Mouse (Mus musculus): Measurements from ENCODE around the gene H2-T24. TPM values are rescaled to one million over a fixed set of nuclear protein-coding genes. Genes with fewer than 3 reads are reported as not detected.

The H2-T24 gene
- total RNA-seq, 1 experiment from 2014 or later = 63.8 TPM

Other genes starting within 250 kb of the H2-T24 start
- 17.2 to 77.7 TPM (median 52.8 TPM) in 3 replicates for gene Ier3, start 198.9 kb downstream of the H2-T24 start, total RNA-seq (2017)
- gene Flot1, start 197.3 kb downstream of the H2-T24 start, total RNA-seq (2017) = 70.0 to 84.2 TPM (median 77.9 TPM) in 3 replicates
- gene Tubb5, start 182.3 kb downstream of the H2-T24 start, total RNA-seq (2017) = 138 to 179 TPM (median 139 TPM) in 3 replicates
- 10.9 to 26.0 TPM (median 11.1 TPM) in 3 replicates for gene Mdc1, start 179.0 kb downstream of the H2-T24 start, total RNA-seq (2017)
- 18.1 to 25.9 TPM (median 25.6 TPM) in 3 replicates for gene Nrm, start 159.2 kb downstream of the H2-T24 start, total RNA-seq (2017)
- gene Ppp1r18, start 155.0 kb downstream of the H2-T24 start, total RNA-seq (2017) = 65.6 to 113 TPM (median 72.3 TPM) in 3 replicates
- 67.7 to 106 TPM (median 105 TPM) in 3 replicates for gene Dhx16, start 140.7 kb downstream of the H2-T24 start, total RNA-seq (2017)
- gene 2310061I04Rik, start 123.1 kb downstream of the H2-T24 start, total RNA-seq (2017) = 1.8 to 10.4 TPM (median 5.7 TPM) in 3 replicates
- 13.9 to 18.7 TPM (median 14.2 TPM) in 3 replicates for gene Atat1, start 110.5 kb downstream of the H2-T24 start, total RNA-seq (2017)
- gene Mrps18b, start 104.2 kb downstream of the H2-T24 start, total RNA-seq (2017) = 26.6 to 31.6 TPM (median 29.0 TPM) in 3 replicates
- 103 to 230 TPM (median 106 TPM) in 3 replicates for gene Ppp1r10, start 104.1 kb downstream of the H2-T24 start, total RNA-seq (2017)
- gene Abcf1, start 50.8 kb downstream of the H2-T24 start, total RNA-seq (2017) = 177 to 254 TPM (median 221 TPM) in 3 replicates
- gene Gnl1, start 40.7 kb downstream of the H2-T24 start, total RNA-seq (2017) = 23.0 to 44.8 TPM (median 31.8 TPM) in 3 replicates
- gene Prr3, start 40.3 kb downstream of the H2-T24 start, total RNA-seq (2017) = 14.8 to 25.6 TPM (median 22.1 TPM) in 3 replicates
- gene H2-T23, start 12.3 kb upstream of the H2-T24 start, total RNA-seq (2017) = 372 to 405 TPM (median 385 TPM) in 3 replicates
- gene H2-T22, start 22.2 kb upstream of the H2-T24 start, total RNA-seq (2017) = 122 to 131 TPM (median 124 TPM) in 3 replicates
- gene Gm6034, start 22.4 kb upstream of the H2-T24 start, total RNA-seq (2017) = 0.49 to 1.0 TPM in 2 of 3 replicates, not detected in the other
- 0.64 TPM in 1 of 3 replicates, not detected in the others for gene Gm11127, start 37.8 kb upstream of the H2-T24 start, total RNA-seq (2017)
- 1.4 to 2.5 TPM in 2 of 3 replicates, not detected in the other for gene Gm19684, start 101.1 kb upstream of the H2-T24 start, total RNA-seq (2017)
- not detected in 3 replicates for gene Gm7030, start 108.9 kb upstream of the H2-T24 start, total RNA-seq (2017)
- gene Gm8909, start 148.0 kb upstream of the H2-T24 start, total RNA-seq (2017) = 3.5 TPM in 1 of 3 replicates, not detected in the others
- gene H2-T3, start 169.7 kb upstream of the H2-T24 start, total RNA-seq (2017) = not detected in 3 replicates
- gene Rpp21, start 237.5 kb upstream of the H2-T24 start, total RNA-seq (2017) = 51.0 to 53.1 TPM (median 52.6 TPM) in 3 replicates

All from monocyte, adult 5-6 weeks (primary cell).